Mouse (Mus musculus) c-Kit-positive CD71-negative TER-119-negative erythroid progenitor cells, embryonic 14.5 days (primary cell): ENCODE measurements around the gene Sorbs1.

Source experiments
- DNase-seq: peaks from one replicate; pipeline ENCODE4 v3.0.0-alpha.2; 2013; ENCODE audit warnings: low read depth

The Sorbs1 gene

GRCm38 (mm10) chr19:40437651-40438068 is 75.9 kb downstream of the Sorbs1 start:
- DNase-seq: no peak

- DNase-seq: no peak
Observed at GRCm38 (mm10) chr19:40436465-40437200, 76.9 kb downstream of the Sorbs1 start.

GRCm38 (mm10) chr19:40435797-40436196 is 77.8 kb downstream of the Sorbs1 start:
- no peak for DNase-seq

- no peak for DNase-seq
Observed at GRCm38 (mm10) chr19:40435045-40435444, 78.5 kb downstream of the Sorbs1 start.

- no peak for DNase-seq
Observed at GRCm38 (mm10) chr19:40434042-40434869, 79.3 kb downstream of the Sorbs1 start.

- no peak for DNase-seq
Observed at GRCm38 (mm10) chr19:40433316-40433912, 80.2 kb downstream of the Sorbs1 start.

- no peak for DNase-seq
Observed at GRCm38 (mm10) chr19:40431969-40432368, 81.6 kb downstream of the Sorbs1 start.

GRCm38 (mm10) chr19:40429572-40429971 is 84.0 kb downstream of the Sorbs1 start:
- DNase-seq: no peak

- DNase-seq: no peak
Observed at GRCm38 (mm10) chr19:40429169-40429568, 84.4 kb downstream of the Sorbs1 start.

- DNase-seq: no peak
Observed at GRCm38 (mm10) chr19:40426103-40426960, 87.2 kb downstream of the Sorbs1 start.

GRCm38 (mm10) chr19:40425326-40425725 is 88.3 kb downstream of the Sorbs1 start:
- no peak for DNase-seq

- DNase-seq: no peak
Observed at GRCm38 (mm10) chr19:40421037-40421436, 92.5 kb downstream of the Sorbs1 start.

GRCm38 (mm10) chr19:40419315-40419714 is 94.3 kb downstream of the Sorbs1 start:
- no peak for DNase-seq

GRCm38 (mm10) chr19:40417155-40417821 is 96.3 kb downstream of the Sorbs1 start:
- no peak for DNase-seq

- no peak for DNase-seq
Observed at GRCm38 (mm10) chr19:40415725-40416124, 97.9 kb downstream of the Sorbs1 start.

GRCm38 (mm10) chr19:40414798-40415475 is 98.6 kb downstream of the Sorbs1 start:
- DNase-seq: no peak

- DNase-seq: no peak
Observed at GRCm38 (mm10) chr19:40414386-40414785, 99.2 kb downstream of the Sorbs1 start.

- DNase-seq: no peak
Observed at GRCm38 (mm10) chr19:40411379-40411813, 102.2 kb downstream of the Sorbs1 start.

GRCm38 (mm10) chr19:40410511-40410910 is 103.1 kb downstream of the Sorbs1 start:
- no peak for DNase-seq

- DNase-seq: no peak
Observed at GRCm38 (mm10) chr19:40410109-40410508, 103.5 kb downstream of the Sorbs1 start.
